Mouse (Mus musculus) ES-Bruce4 (cell line): ENCODE data around the gene Pomp. TPM values are rescaled to one million over a fixed set of nuclear protein-coding genes. Genes with fewer than 3 reads are reported as not detected.
"Not testable (repeated sequence)": the region's sequence is repeated elsewhere in the genome, so short reads cannot be mapped to it uniquely, and the experiment has no call there.

Experiments used
- H3K27ac ChIP-seq: 2 replicates; pipeline ENCODE4 v1.5.1; 2012; ENCODE audit warnings: low read length, inconsistent platforms; ENCODE audit not compliant: insufficient read depth
- H3K27me3 ChIP-seq: 2 replicates; pipeline ENCODE4 v1.6.1; 2012; ENCODE audit warnings: mild to moderate bottlenecking, low read length, inconsistent platforms; ENCODE audit not compliant: control insufficient read depth, poor library complexity, insufficient read depth, severe bottlenecking
- H3K36me3 ChIP-seq: 2 replicates; pipeline ENCODE4 v1.6.1; 2012; ENCODE audit warnings: inconsistent platforms, mild to moderate bottlenecking, low read length, moderate library complexity; ENCODE audit not compliant: control insufficient read depth, poor library complexity, insufficient read depth, severe bottlenecking
- H3K4me1 ChIP-seq: one replicate; pipeline ENCODE4 v1.8.1; 2011; ENCODE audit warnings: low read length; ENCODE audit not compliant: control insufficient read depth, insufficient read depth
- H3K4me3 ChIP-seq: 2 replicates; pipeline ENCODE4 v1.5.1; 2011; ENCODE audit warnings: low read depth, mild to moderate bottlenecking, low read length
- H3K9ac ChIP-seq: 2 replicates; pipeline ENCODE4 v1.6.1; 2012; ENCODE audit warnings: low read depth, mild to moderate bottlenecking, inconsistent platforms; ENCODE audit not compliant: poor library complexity, severe bottlenecking
- H3K9me3 ChIP-seq: replicated peaks from 2 replicates; pipeline ENCODE4 v1.6.1; 2012; ENCODE audit warnings: mild to moderate bottlenecking, low read length, inconsistent platforms; ENCODE audit not compliant: control insufficient read depth, poor library complexity, insufficient read depth, severe bottlenecking
- CTCF ChIP-seq: IDR thresholded peaks from one replicate; pipeline ENCODE4 v1.8.1; 2011; ENCODE audit warnings: low read depth, low read length
- EP300 ChIP-seq: IDR thresholded peaks from 2 replicates; pipeline ENCODE4 v1.6.1; 2011; ENCODE audit warnings: low read depth, low read length; ENCODE audit not compliant: insufficient read depth
- POLR2A ChIP-seq: IDR thresholded peaks from one replicate; pipeline ENCODE4 v1.8.1; 2011; ENCODE audit warnings: low read length; ENCODE audit not compliant: insufficient read depth
- polyA plus RNA-seq: library from polyadenylated mRNA; stranded (reverse); fragments of >200 nt; gene quantifications from 2 replicates; pipeline ENCODE4 v1.2.4, GENCODE M21; 2011; ENCODE audit warnings: low read depth; ENCODE audit not compliant: missing spikeins, insufficient read depth, insufficient read length

Pomp gene
- polyA plus RNA-seq, 1 experiment, result 249 TPM

GRCm38 (mm10) chr5:147893766-147894454, 33.6 kb downstream of the Pomp start:
- Histone ChIP-seq H3K4me3 (peak overlapping the region; percentile 78), H3K27me3 (no peaks in the 10 kb centered on the region), H3K4me1 (peaks cover 7% of the 10 kb centered on the region), H3K9ac (peak overlapping the region; percentile 11), H3K9me3 (no peaks in the 10 kb centered on the region), H3K36me3 (no peaks in the 10 kb centered on the region), H3K27ac (no peak overlapping the region)
- TF ChIP-seq EP300 (no peak), POLR2A (no peak), CTCF (no peak)

- peaks cover 9% of the 10 kb centered on the region for H3K4me1 ChIP-seq
- no peak within 1 kb of the TSS for H3K27ac ChIP-seq
- H3K9ac ChIP-seq, result peak within 1 kb of the TSS; percentile 11
- H3K4me3 ChIP-seq, result peak within 1 kb of the TSS; percentile 78
- TF ChIP-seq CTCF (no peak), EP300 (no peak), POLR2A (no peak)
- H3K27me3 ChIP-seq, result no peaks in the 10 kb centered on the region
- no peaks in the 10 kb centered on the region for H3K36me3 ChIP-seq
- H3K9me3 ChIP-seq, result no peaks in the 10 kb centered on the region
These were observed 34.3 kb downstream of the Pomp start, which contains the start of gene Slc46a3 for GRCm38 (mm10) chr5:147894455-147895076. Gene Slc46a3, minus strand, starts transcription at chr5:147894815.

GRCm38 (mm10) chr5:147895436-147896198, 35.4 kb downstream of the Pomp start:
- H3K4me3 ChIP-seq, result no peak overlapping the region
- H3K27ac ChIP-seq, result no peak overlapping the region

GRCm38 (mm10) chr5:147896501-147896900, 36.2 kb downstream of the Pomp start:
- not testable (repeated sequence) for H3K4me1 ChIP-seq

More at GRCm38 (mm10) chr5:147895436-147896198, 35.4 kb downstream of the Pomp start:
- H3K36me3 ChIP-seq, result no peaks in the 10 kb centered on the region
- no peaks in the 10 kb centered on the region for H3K9me3 ChIP-seq
- no peaks in the 10 kb centered on the region for H3K27me3 ChIP-seq
- peaks cover 9% of the 10 kb centered on the region for H3K4me1 ChIP-seq
- no peak overlapping the region for H3K9ac ChIP-seq
- TF ChIP-seq CTCF (no peak), EP300 (no peak), POLR2A (no peak)

GRCm38 (mm10) chr5:147898254-147898653, 38.0 kb downstream of the Pomp start:
- no peaks in the 10 kb centered on the region for H3K27me3 ChIP-seq
- no peak overlapping the region for H3K9ac ChIP-seq
- TF ChIP-seq POLR2A, result no peak
- 0 out of 2 replicates have a peak, but pooled peaks have one; percentile 7 for TF ChIP-seq EP300
- peaks cover 3% of the 10 kb centered on the region for H3K4me1 ChIP-seq
- no peak overlapping the region for H3K4me3 ChIP-seq
- H3K36me3 ChIP-seq, result no peaks in the 10 kb centered on the region
- H3K9me3 ChIP-seq, result no peaks in the 10 kb centered on the region
- no peak overlapping the region for H3K27ac ChIP-seq

More at GRCm38 (mm10) chr5:147896501-147896900, 36.2 kb downstream of the Pomp start:
- not testable (repeated sequence) for H3K36me3 ChIP-seq, H3K27me3 ChIP-seq, H3K4me3 ChIP-seq, H3K9me3 ChIP-seq, H3K27ac ChIP-seq, H3K9ac ChIP-seq
